Mouse (Mus musculus) CD8-positive naive resting alpha-beta T cell, adult 57 days (primary cell): ENCODE measurements around the gene Xpnpep3. TPM values are rescaled to one million over a fixed set of nuclear protein-coding genes. Genes with fewer than 3 reads are reported as not detected.

Source experiments
- total RNA-seq: library from RNA; stranded (reverse); gene quantifications from one replicate; pipeline ENCODE4 v1.2.4, GENCODE M21; 2023

Xpnpep3 gene
- 19.8 TPM for total RNA-seq

DNA sequence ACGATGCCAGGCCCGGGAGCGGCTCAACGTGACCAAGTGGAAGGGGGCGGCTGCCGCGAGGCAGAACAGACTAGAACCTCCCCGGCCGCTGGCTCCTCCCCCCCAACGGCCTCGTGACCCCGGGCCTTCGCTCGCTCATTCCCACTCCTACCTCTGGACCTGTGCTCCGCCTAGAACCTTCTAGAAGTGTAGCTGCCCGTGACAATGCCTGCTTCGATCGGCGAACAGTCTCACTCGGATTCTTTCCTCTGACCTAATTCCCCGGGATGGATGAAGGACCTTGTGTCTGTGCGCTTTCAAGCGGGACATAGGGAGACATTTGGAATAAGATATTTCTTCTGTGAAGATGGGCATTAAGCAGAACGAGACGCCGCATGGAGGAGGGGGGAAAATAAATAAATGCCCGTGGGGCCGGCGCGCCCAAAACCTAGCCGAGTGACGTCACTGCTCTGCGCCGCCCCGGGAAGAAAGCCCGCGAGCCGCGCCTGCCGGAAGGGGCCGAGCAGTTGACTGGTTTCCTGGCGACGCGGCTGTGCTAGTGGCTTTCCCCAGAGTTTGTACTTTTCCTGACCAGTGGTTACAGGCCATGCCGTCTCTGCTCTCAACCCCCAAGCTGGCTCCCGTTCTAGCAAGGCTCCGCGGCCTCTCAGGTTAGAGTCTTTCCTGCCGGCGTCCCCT, at the start of gene Xpnpep3, which contains the start of gene St13:
Gene Xpnpep3 (plus strand): TSS at position 501 of the 678 bp plus-strand sequence.
Gene St13 (minus strand): TSS at position 440 of the 678 bp plus-strand sequence.

DNA sequence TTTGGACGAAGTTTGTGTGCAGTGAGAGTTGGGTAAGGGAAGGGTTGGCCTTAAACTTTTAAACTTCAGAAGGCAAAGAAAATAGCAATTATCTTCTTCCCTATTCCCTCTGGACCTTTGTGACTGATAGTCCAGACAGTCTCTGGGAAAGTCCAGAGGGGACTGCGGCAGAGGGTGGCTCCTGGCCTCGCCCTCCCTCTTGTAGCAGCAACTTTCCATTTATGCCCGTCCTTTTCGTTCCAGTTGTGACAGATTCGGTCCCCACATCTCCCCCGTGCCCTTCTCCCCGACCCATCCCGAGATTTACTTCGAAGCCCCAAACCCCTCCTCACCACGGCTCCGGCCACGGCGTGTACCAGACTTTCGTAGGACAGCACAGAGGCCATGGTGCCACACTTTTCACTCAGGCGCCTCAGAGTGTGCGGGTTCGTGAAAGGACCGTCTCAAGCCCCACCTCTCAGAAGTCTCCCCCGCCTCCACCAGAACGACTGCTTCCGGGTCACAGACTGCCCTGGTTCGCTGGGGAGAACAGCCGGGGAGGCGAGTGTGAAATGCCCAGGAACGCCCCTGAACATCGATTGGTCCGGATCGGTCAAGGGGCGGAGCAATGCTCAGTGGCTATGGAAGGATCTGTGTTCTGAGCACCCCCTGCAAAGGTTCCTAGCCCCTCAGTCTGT, 39.5 kb upstream of the Xpnpep3 start, which contains the start of gene Slc25a17:
Gene Slc25a17 (minus strand): TSS at position 468 of the 677 bp plus-strand sequence.

DNA sequence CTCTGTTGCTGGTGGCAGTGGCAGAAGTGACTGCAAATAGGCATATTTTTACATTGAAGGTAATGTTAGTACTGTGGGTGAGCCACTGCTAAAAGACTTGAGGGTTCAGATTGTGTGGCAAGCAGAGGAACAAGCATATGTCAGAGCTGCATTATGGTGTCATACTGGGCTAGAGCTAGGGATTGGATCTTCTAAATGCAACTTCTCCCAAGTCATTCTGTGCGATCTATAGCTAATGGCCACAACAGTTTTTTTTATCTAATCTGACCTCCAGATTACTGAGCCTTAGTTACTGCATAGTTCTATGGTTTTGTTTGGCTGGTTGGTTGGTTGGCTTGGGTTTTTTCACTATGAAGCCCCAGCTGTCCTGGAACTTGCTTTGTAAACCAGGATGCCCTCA, 8.3 kb downstream of the Xpnpep3 start, which contains the start of gene Dnajb7:
Gene Dnajb7 (minus strand): TSS at position 101 of the 400 bp plus-strand sequence.

DNA sequence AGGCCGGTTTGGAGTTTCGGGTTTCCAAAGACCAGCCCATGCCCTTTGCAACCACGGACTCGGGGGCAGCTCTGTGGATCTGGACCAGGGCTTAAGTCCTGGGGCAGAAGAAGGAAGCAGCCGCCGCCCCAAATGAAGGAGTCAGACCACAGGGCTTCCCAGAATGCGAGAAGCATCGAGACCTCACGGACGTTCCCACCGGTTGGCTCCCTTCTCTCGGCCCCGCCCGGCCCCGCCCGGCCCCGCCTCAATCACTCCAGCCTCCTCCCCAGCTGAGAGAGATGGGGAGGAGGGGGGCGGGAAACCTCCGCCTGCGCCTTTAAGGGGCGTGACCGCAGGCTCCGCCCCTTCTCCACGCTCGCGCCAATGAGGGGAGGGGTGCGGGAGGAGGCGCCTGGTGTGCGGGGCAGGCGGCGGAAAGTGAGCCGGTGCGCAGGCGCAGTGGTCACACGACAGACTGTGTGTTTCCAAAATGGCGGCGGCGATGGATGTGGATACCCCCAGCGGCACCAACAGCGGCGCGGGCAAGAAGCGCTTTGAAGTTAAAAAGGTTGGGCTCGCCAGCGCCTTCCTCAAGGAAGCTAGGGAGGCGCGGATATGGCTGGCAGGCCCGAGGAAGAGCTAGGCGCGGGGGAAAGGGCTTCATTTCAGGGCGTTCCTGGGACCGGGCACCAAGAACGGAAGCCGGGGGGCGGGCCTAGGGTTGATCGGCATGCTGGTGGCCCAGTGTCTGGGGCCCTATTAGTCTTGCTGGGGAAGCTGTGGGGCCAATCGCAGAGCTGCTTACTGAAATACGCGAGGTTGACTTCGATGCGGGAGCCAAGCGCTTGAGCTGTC, 66.2 kb downstream of the Xpnpep3 start, which contains the start of gene Rbx1:
Gene Rbx1 (plus strand): TSS at position 396 of the 837 bp plus-strand sequence.

Other genes starting within 250 kb of the Xpnpep3 start
- gene Mrtfa, start 209.4 kb upstream of the Xpnpep3 start, total RNA-seq = 204 TPM
- not detected for gene Mchr1, start 164.6 kb upstream of the Xpnpep3 start, total RNA-seq
- 32.9 TPM for gene Slc25a17, start 39.3 kb upstream of the Xpnpep3 start, total RNA-seq
- gene St13, start 61 bp upstream of the Xpnpep3 start, total RNA-seq = 83.9 TPM
- not detected for gene Dnajb7, start 8.2 kb downstream of the Xpnpep3 start, total RNA-seq
- gene Rbx1, start 66.2 kb downstream of the Xpnpep3 start, total RNA-seq = 101 TPM
- 130 TPM for gene Ep300, start 185.2 kb downstream of the Xpnpep3 start, total RNA-seq